In the genomic region with DNA sequence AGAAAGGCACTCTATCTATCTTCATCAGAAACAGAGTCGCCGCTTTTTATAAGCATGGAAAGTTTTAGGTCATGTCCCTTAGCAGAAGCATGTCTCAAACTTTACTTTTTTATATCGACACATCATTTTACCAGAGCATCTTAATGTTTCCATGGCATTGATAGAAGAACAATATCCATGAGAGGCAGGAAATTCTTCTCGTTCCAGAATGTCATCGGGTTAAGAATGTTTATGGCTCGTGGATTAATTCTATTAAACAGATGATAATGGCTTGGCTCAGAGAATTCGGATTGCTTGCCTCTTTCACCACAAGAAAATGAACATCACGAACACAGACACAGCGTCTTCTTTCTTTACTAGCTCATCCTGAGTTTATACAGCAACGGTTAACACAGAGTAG, we compare ENCODE assay signal across 14 mouse cellular contexts.
DNase-seq lines count a peak whose midpoint lies in the region; ATAC-seq and TF ChIP-seq lines count a peak whose summit lies in the region.
"Had no signal": no experiment of that assay in that cellular context is flagged by ENCODE, and none has a peak within 500 bp of the region (broad histone marks: within the 10 kb centered on the region; RNA-seq: fewer than 3 reads in every experiment).

No protein-coding gene starts in this region.

- no peak for DNase-seq in heart, postnatal 4 days
- peak; percentile 23 for DNase-seq in limb, embryonic 14.5 days (ENCODE audit: low spot score)
- DNase-seq in limb, embryonic 10.5 days (ENCODE audit: low spot score) = no peak
- peak; percentile 7 for DNase-seq in skeletal muscle tissue, adult 2 months (ENCODE audit: low read depth, low spot score)
- DNase-seq in adrenal gland, postnatal 36 days = no peak
- DNase-seq in adrenal gland, adult 2 months = no peak
- DNase-seq: adrenal gland, postnatal 25 days had no signal

- H3K36me3 ChIP-seq in heart, embryonic 15.5 days = no peaks in the 10 kb centered on the region
- no peaks in the 10 kb centered on the region for H3K36me3 ChIP-seq in limb, embryonic 14.5 days (ENCODE audit: control insufficient read depth, insufficient read depth, low read length)
- H3K36me3 ChIP-seq in limb, embryonic 10.5 days = 0 out of 2 replicates have a peak, but pooled peaks cover 3% of the 10 kb centered on the region
- H3K36me3 ChIP-seq in embryonic facial prominence, embryonic 15.5 days = no peaks in the 10 kb centered on the region; the same call in 1 of the 2 replicates
- H3K36me3 ChIP-seq: forebrain, embryonic 10.5 days; limb, embryonic 15.5 days; neural tube, embryonic 15.5 days had no signal

- H3K4me3 ChIP-seq in heart, embryonic 15.5 days = no peak overlapping the region
- H3K4me3 ChIP-seq in limb, embryonic 14.5 days (replicated peaks; ENCODE audit: low read length) = no peak overlapping the region
- no peak overlapping the region for H3K4me3 ChIP-seq in limb, embryonic 10.5 days
- H3K4me3 ChIP-seq in embryonic facial prominence, embryonic 15.5 days (replicated peaks) = no peak overlapping the region
- H3K4me3 ChIP-seq: forebrain, embryonic 10.5 days; left cerebral cortex, adult 2 months; limb, embryonic 15.5 days; megakaryocyte, embryonic 14.5 days; neural tube, embryonic 15.5 days had no signal

- no peak overlapping the region for H3K9ac ChIP-seq in heart, embryonic 15.5 days
- no peak overlapping the region for H3K9ac ChIP-seq in limb, embryonic 14.5 days (ENCODE audit: low read depth, low read length, severe bottlenecking)
- no peak overlapping the region for H3K9ac ChIP-seq in embryonic facial prominence, embryonic 15.5 days
- H3K9ac ChIP-seq: limb, embryonic 15.5 days; neural tube, embryonic 15.5 days had no signal

- H3K9me3 ChIP-seq in heart, embryonic 15.5 days (replicated peaks) = no peaks in the 10 kb centered on the region
- no peaks in the 10 kb centered on the region for H3K9me3 ChIP-seq in limb, embryonic 14.5 days (ENCODE audit: control insufficient read depth, low read length)
- H3K9me3 ChIP-seq in limb, embryonic 10.5 days (replicated peaks) = no peaks in the 10 kb centered on the region
- H3K9me3 ChIP-seq in embryonic facial prominence, embryonic 15.5 days (replicated peaks) = no peaks in the 10 kb centered on the region
- H3K9me3 ChIP-seq: forebrain, embryonic 10.5 days; limb, embryonic 15.5 days; neural tube, embryonic 15.5 days had no signal

- WGBS in heart, embryonic 15.5 days = 60% methylated on average over 10 of the region's 10 CpGs
- WGBS in limb, embryonic 14.5 days = 58% methylated on average over 10 of the region's 10 CpGs
- 87% methylated on average over 10 of the region's 10 CpGs for WGBS in limb, embryonic 10.5 days
- WGBS in embryonic facial prominence, embryonic 15.5 days = 67% methylated on average over 10 of the region's 10 CpGs

- H3K27me3 ChIP-seq in heart, embryonic 15.5 days = no peaks in the 10 kb centered on the region
- no peaks in the 10 kb centered on the region for H3K27me3 ChIP-seq in limb, embryonic 14.5 days (ENCODE audit: control insufficient read depth, insufficient read depth, low read length)
- no peaks in the 10 kb centered on the region for H3K27me3 ChIP-seq in limb, embryonic 10.5 days (ENCODE audit: low read depth, poor library complexity, severe bottlenecking)
- H3K27me3 ChIP-seq in embryonic facial prominence, embryonic 15.5 days = no peaks in the 10 kb centered on the region
- H3K27me3 ChIP-seq: limb, embryonic 15.5 days; megakaryocyte, embryonic 14.5 days; neural tube, embryonic 15.5 days had no signal

- TF ChIP-seq POLR2A in limb, embryonic 14.5 days (IDR thresholded peaks at IDR 0.05; ENCODE audit: borderline replicate concordance, extremely low read depth, insufficient read depth, insufficient read length) = no peak

- ATAC-seq in heart, embryonic 15.5 days (replicated peaks; ENCODE audit: insufficient number of reproducible peaks, insufficient read depth, low FRiP score, low read depth) = no peak
- ATAC-seq in limb, embryonic 14.5 days (ENCODE audit: low FRiP score, low read depth) = no peak
- ATAC-seq in embryonic facial prominence, embryonic 15.5 days (ENCODE audit: insufficient number of reproducible peaks, low FRiP score, low TSS enrichment, low read depth) = no peak

- H3K4me1 ChIP-seq in heart, embryonic 15.5 days (replicated peaks) = peaks cover 11% of the 10 kb centered on the region
- H3K4me1 ChIP-seq in limb, embryonic 14.5 days (ENCODE audit: control insufficient read depth, insufficient read depth, low read length) = peaks cover 9% of the 10 kb centered on the region; the same call in 1 of the 2 replicates
- H3K4me1 ChIP-seq in limb, embryonic 10.5 days = peaks cover 22% of the 10 kb centered on the region
- peaks cover 9% of the 10 kb centered on the region for H3K4me1 ChIP-seq in embryonic facial prominence, embryonic 15.5 days
- H3K4me1 ChIP-seq: forebrain, embryonic 10.5 days; megakaryocyte, embryonic 14.5 days; neural tube, embryonic 15.5 days had no signal

- H3K4me2 ChIP-seq in heart, embryonic 15.5 days = no peak overlapping the region
- no peak overlapping the region for H3K4me2 ChIP-seq in limb, embryonic 14.5 days (replicated peaks; ENCODE audit: low read depth, low read length, severe bottlenecking)
- no peak overlapping the region for H3K4me2 ChIP-seq in embryonic facial prominence, embryonic 15.5 days (replicated peaks)
- H3K4me2 ChIP-seq: limb, embryonic 15.5 days; neural tube, embryonic 15.5 days had no signal

- H3K27ac ChIP-seq in heart, embryonic 15.5 days = peak overlapping the region; percentile 49
- no peak overlapping the region for H3K27ac ChIP-seq in limb, embryonic 14.5 days (replicated peaks; ENCODE audit: low read depth, low read length)
- no peak overlapping the region for H3K27ac ChIP-seq in limb, embryonic 10.5 days
- peak overlapping the region; percentile 48; the same call in 1 of the 2 replicates for H3K27ac ChIP-seq in embryonic facial prominence, embryonic 15.5 days (replicated peaks)
- H3K27ac ChIP-seq: forebrain, embryonic 10.5 days; left cerebral cortex, adult 2 months; limb, embryonic 15.5 days; neural tube, embryonic 15.5 days had no signal

Comparison
In these comparisons a context has a peak if more than half of its experiments do, and no peak if none do; other contexts are left out.
1. DNase-seq: peak in limb, embryonic 14.5 days (single experiment) and skeletal muscle tissue, adult 2 months (single experiment); none in heart, postnatal 4 days (single experiment), limb, embryonic 10.5 days (single experiment), adrenal gland, postnatal 36 days (0 of 2) and adrenal gland, adult 2 months (single experiment).
2. H3K27ac ChIP-seq: peak in heart, embryonic 15.5 days (single experiment) and embryonic facial prominence, embryonic 15.5 days (single experiment); none in limb, embryonic 14.5 days (single experiment) and limb, embryonic 10.5 days (single experiment).